Mouse (Mus musculus): ENCODE measurements around the gene Cbx1.

- TF ChIP-seq CTCF (IDR thresholded peaks at IDR 0.05 in 2 of 3, conservative IDR thresholded peaks at IDR 0.05 in 1 of 3; ENCODE audit: control insufficient read depth in 1 of 3, insufficient read depth in 1 of 3, low read depth in 2 of 3, low read length in 3 of 3, poor library complexity in 1 of 3, severe bottlenecking in 1 of 3) (peak in 2 of 3 experiments; percentile 70 to 74; a peak in 5 of 6 replicates), POLR2AphosphoS5 (IDR thresholded peaks at IDR 0.05; ENCODE audit: borderline replicate concordance, low read depth, low read length) (no peak), HCFC1 (IDR thresholded peaks at IDR 0.05; ENCODE audit: low read depth, low read length) (peak; percentile 94), TAL1 (IDR thresholded peaks at IDR 0.05; ENCODE audit: low read length) (no peak), POLR2A (IDR thresholded peaks at IDR 0.05; ENCODE audit: control insufficient read depth in 1 of 2, insufficient read depth in 1 of 2, low read depth in 1 of 2, low read length in 2 of 2, poor library complexity in 1 of 2) (peak; percentile 74 to 92), EP300 (IDR thresholded peaks at IDR 0.05; ENCODE audit: low read depth in 1 of 2, low read length in 2 of 2) (peak in 1 of 2 experiments; percentile 36; a peak in 1 of 4 replicates), ELF1 (IDR thresholded peaks at IDR 0.05; ENCODE audit: low read depth, low read length) (peak; percentile 95), NELFE (IDR thresholded peaks at IDR 0.05; ENCODE audit: low read depth, low read length) (peak; percentile 83), MAX (IDR thresholded peaks at IDR 0.05; ENCODE audit: low read length) (peak; percentile 25; the same call in 1 of the 2 replicates), ZKSCAN1 (IDR thresholded peaks at IDR 0.05; ENCODE audit: low read depth, low read length) (no peak)
These were observed 11.7 kb upstream of the Cbx1 start, which contains the start of gene Snx11 for GRCm38 (mm10) chr11:96776968-96777962.

Measured in MEL (cell line).